Mouse (Mus musculus) thymus, adult 18-20 months (tissue): ENCODE results near the gene Lyrm9.

Source experiments
- DNase-seq, 2 experiments: peaks; one replicate each; pipeline ENCODE4 v3.0.0; 2022; ENCODE audit warnings: mixed read lengths in 2 of 2

Lyrm9 gene

DNA sequence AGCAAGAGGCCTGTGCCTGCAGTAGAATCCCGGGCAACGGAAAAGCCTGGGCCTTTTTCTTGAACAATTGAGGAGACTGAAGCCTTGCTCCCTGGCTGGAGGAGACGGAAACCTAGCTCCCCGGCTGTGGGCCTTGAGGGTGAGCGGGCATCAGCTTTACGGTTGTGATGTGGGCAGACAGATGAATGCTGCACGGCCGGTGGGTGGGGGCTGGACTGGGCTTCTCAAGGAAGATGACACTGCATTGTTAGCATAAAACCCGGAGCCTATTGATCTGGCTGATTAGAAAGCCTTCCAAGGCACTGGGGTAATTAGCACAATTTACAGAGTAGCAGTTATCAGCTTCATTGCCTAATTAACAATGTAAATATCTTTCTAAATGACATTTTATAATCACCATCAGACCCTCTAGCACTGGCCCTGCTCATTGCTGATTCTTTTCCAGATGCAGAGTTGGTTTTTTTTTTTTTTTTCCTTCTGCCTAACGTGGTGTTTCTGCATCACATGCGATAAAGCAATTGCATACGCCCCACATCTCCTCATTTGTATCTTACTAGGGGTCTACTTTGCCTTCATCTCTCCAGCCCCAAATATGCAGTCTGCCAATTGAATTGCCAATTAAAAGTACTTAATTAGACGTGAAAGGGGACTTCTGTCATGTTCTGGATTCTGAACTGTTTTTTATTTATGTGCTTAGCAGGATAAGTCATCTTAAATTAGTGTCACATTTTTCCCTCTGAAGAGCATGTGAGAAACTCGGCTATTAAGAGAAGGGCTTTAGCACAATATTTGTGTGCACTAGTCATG, 10.2 kb upstream of the Lyrm9 start:
- DNase-seq: no peak

DNA sequence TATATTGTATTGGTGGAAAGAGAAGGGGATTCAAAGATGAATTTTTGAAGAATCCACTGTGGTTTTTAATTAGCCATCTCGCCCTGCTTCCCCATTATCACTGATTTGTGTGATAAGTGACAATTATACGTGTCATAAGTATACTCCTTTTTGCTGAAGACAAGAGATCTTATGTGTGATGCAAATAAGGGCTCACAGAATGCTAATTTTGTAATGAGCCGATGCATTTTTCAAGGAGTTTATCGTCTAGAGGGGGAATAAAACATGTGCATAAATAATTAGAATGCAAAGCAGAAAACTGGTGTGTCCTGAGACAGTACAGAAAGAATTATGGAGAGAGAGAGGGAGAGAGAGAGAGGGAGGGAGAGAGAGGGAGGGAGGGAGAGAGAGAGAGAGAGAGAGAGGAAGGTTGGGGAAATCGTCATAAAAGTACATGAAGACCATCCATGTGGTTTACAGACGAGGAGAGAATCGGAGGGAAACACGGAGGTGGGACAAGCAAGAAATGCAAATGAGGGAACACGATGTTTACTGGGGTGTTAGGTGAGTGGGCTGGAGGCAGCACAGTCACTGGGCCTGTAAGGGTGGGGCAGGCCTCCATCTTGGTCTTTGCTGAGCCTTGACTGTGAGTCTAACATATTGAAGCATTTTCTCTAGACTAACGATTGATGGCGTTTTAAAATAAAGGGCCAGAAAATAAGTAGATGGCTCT, 8.9 kb upstream of the Lyrm9 start:
- DNase-seq: no peak

DNA sequence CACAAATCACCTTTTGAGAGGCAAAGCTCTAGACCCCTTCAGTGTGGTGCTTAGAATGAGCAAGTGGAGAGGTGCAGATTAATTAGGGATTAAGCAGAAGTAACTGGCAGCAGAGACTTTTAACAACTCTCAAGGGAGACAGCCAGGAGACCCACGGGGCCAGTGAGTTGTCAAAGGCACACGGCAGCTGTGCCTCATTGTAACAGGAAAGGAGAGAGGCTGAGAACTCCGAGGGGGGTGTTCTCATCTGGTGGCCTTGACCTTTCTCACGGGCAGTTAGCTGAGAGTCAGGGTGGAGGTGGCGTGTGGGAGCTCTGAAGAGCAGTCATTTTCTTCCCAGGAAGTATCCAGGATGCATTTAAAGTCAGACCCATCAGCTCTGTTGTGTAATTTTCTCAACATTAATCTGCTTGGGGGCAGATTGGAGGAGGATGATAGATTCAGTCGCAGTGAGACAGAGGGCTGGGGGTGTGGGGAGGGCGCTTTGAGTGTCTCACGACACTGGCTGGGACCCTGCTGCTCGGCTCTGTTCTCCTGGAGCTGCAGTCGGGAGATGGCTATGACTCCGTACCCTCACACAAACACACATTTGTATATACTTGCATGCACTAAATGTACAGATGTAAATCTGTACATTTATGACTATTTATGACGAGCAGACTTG, 5.9 kb upstream of the Lyrm9 start:
- no peak for DNase-seq

DNA sequence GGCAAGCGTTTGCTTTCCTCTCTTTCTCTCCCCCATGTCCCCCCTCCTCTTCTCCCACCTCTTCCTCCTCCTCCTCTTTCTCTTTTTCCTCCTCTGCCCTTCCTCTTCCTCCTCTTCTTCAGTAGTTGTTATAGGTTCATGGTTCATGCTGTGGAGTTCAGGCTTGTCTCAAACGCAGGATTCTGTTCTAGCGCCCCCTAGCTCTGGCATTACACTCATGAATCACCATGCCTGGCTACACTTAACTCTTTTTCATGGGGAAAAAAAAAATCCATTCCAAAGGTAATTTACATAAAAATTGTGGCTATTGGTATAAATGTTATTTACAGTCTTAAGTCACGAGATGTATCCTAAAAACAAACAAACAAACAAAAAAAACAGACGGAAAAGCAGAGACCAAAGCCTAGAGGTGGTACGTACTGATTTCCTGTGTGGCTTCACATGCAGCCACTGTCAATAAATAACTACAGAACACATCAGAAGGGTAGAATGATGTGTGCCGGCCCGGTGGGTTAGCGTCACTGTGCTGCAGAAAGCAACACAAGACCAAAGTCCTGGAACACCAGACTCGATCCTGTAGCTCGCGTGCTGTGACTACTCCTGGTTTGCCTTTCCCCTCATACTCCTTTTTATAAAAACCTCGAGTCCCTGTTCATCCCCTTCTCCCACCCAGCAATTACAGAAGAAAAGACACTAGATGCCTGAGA, 3.4 kb upstream of the Lyrm9 start:
- DNase-seq: no peak

DNA sequence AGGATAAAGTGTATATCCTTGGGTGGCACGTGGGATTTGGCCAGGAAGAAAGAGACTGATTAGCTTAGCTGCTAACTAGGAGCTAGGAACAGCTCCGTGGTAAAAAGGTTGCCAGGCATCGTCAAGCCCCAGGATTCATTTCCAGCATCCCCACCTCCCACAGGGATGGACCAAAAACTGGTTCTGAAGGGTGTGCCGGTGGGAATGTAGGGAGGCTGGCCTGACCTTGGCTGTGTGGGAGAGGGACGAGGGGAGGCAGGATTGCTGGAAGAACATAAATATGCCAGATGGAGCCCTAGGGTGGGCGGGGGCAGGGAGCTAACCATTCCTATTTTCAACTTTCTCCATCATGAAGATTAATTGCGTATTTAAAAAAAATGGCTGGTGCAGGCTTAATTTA, 1.2 kb downstream of the Lyrm9 start:
- DNase-seq: no peak

DNA sequence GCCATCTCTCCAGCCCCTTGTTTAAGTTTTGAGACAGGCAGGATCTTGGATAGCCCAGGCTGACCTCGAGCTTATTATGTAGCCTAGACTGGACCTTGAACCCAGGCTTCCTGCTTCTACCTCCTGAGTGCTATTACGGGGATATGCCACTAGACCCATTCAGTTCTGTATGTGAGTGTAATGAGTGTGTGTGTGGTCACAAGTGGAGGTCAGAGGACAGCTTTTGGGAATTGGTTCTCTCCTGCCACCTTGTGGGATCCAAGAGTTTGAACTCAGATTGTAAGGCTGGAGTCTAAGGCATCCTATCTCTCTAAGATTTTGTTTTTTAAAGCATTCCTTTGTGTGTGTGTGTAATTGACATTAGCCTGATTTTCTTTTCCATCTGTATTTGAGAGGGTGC, 2.0 kb downstream of the Lyrm9 start:
- no peak for DNase-seq

DNA sequence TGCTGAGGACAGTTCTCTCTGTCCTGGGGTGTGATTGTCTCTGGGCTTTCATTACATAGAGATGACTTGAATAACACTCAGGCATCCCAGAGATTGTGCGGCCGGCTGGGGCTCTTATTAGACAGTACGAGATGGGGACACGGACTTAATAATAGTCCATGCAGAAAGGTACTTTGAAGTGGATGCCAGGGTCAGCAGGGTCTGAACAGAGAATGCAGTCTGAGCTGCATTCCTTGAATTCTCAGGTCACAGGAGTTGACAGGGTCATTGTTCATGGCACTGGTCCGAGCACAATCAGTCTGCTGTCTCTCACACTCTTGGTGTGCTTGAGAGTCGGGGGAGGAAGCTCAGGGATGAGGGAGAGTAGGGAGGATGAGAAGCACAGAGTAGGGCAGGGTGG, 3.0 kb downstream of the Lyrm9 start:
- no peak for DNase-seq

DNA sequence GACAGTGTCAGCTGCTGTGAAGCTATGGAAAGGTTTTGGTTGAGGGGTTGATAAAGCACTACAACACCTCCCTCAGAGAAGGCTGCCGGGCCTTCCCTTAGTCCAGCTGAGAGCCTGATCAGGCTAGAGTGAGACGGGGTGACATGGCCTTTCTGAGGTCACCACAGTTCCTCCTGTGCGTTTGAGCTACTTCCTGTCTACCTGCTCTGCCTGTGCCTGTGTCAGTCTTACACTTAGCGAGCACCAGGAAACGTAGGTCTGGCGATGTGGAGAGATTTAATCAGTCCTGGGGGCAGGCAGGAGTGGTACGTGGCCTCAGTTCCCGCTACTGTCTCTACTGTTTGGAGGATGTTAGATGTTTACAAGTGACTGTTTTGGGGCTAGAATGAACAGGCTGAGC, 3.8 kb downstream of the Lyrm9 start:
- DNase-seq: no peak

DNA sequence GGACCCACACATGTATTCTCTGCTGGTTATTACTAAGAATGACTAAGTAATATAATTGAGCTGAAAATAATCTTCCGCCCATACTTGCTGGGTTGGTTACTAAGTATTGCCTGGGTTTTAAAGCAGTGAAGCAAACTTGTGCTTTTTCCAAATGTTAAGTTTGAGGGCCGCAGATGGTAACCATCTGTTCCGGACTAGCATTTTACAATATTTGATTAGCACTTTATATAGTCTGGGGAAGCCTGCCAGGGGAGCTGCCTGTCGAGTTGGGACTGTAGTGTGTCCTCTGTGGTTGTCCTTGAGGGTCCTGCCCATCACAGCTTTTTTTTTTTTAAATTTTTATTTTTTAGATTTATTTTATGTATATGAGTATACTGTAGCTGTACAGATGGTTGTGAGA, 5.3 kb downstream of the Lyrm9 start:
- DNase-seq: no peak

DNA sequence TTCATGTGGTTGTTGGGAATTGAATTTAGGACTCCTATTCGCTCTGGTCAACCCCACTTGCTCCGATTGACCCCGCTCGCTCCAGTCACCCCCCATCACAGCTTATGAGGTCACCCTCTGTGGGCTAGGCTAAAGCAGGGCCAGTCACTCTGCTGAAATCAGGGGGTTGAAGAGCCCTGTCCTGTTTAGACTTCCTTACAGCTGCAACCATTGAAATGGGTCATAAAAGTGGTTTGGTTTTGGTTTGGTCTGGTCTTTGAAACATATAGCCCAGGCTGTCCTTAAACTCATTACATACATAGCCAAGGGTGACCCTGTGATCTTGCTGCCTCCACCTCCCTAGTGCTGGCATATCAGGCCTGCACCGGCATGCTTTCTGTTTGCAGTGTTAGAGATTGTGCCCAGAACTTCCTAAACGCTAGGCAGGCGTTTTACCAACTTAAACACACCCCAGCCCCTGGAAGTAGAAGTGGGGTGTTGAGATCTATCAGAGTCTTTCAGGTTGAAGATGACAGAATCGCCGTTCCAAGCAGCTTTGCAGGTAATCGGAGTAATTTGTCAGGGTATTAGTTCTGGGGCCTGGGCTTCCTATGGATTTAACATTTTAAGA, 5.8 kb downstream of the Lyrm9 start:
- no peak for DNase-seq

DNA sequence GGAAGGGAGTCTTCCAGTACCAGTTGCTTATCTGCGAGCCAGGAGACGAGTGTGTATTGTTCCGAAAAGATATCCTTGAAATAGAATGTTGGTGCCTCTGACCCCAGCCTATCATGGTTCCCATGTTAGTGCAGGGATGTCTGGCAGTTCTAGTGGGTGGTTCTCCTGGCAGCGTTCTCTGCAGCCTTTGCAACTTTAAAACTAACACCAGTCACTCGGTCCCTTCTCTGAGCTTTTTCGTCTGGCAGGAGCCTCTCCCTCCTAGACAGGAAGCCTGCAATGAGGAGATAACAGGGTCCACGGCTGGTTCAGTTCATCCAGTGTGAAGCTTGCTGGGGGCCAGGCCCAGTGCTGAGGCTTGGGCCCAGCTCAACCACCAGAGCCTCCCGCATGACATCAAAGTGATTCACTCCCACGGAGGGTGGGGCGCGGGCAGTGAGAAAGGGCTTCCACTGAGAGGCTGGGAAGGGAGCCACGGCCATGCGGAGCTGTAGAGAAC, 6.5 kb downstream of the Lyrm9 start:
- no peak for DNase-seq

DNA sequence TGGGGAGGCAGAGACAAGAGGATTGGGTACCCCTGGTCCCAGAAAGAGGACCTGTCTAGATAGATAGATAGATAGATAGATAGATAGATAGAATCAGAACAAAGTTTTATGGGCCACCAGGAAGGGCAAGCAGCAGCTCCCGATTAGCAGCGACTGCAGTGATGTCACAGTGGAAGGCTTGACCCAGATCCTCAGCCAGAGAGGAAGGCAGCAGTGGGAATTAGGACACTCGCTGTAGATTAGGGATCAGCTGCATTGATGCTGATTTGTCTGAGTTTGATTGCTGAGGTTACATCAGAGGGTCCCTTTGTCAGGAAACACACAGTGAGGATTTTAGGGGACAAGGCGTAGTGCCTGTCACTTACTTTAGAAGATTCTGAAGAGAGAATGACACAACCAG, 10.1 kb downstream of the Lyrm9 start:
- DNase-seq: no peak

DNA sequence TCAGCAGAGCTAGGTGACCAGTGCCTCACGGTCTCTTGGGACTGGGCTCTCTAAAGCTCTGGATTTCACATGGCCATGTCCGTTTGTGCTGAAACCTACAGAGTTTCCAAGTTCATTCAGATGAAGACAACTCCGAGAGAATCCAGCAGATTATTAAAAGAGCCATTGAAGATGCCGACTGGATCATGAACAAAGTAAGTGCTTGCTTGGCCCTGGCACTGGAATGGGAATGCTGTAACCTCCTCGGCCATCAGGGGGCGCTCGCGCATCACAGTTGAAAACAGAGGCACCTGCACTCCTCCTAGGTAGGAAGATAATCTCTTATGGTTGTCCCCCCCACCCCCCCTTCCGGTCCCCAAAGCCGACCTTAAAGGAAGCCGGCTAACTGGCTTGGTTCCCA, 11.6 kb downstream of the Lyrm9 start:
- peak; percentile 72 to 76 for DNase-seq

DNA sequence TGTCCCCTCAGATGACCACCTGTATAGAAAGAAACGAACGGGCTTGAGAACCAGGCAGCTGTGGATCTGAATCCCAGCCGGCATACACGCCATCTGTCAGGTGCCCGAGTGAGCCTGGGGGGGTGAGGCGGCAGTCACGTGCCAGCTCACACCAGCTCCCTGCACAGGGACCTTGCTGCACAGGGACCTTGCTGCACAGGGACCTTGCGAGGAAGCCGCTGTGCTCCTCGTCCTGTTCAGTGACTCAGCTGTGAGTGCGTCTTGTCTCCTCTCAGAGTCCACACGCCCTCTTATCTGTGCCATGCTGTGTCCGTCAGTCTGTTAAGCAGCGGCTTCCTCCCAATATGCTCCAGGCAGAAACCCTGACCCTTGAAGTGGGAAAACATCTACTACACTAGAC, 13.1 kb downstream of the Lyrm9 start:
- no peak for DNase-seq

DNA sequence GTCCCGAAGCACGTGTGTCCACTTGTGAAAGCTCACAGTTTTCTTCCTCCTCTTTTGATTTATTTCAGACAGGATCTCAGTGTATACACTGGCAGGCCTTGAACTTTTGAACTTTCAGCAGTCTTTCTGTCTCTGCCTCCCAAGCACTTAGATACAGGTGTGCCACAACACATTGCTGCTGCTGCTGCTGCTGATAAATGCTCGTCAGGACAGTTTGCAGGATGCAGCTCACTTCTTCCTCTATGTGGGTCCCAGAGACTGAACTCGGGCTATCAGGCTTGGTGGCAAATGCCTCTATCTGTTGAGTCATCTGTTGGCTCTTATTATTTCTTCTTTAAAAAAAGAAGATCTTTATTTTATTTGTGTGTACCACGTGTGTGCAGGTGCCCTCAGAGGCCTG, 13.8 kb downstream of the Lyrm9 start:
- no peak for DNase-seq

DNA sequence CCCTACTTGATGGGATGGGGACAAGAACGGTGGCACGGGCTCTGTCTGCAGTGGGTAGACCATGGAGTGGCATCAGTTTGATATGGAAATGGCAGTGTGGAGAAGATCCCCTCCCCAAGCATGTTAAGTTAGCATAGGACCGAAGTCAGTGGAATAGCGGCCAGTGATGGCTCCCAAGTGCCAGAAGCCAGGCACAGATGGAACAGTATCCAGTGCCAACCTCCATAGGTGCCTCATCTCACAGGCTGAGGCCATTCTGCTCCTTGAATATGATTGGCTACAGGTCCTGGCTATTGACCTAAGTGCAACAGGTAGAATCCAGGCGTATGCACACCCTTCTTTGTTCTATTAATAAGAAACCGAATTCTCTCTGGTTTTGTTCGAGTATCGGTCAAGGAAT, 15.6 kb downstream of the Lyrm9 start:
- no peak for DNase-seq

DNA sequence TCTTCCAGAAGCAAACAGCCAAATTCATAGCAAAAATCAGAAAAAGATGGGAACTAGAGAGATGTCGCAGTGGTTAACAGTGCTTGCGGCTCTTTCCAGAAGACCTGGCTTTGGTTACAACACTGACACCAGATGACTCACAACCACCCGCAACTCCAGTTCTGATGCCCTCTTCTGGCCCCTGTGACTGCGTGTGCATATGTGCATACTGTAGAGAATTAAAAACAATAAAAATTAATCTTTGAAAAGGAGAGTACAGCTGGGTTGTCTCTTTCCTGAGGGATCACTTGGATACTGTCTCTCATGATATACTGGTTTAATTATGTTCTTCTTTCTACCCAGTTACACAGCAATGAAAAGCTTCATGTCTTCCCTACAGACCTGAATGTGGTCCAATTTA, 20.2 kb downstream of the Lyrm9 start:
- DNase-seq: no peak

DNA sequence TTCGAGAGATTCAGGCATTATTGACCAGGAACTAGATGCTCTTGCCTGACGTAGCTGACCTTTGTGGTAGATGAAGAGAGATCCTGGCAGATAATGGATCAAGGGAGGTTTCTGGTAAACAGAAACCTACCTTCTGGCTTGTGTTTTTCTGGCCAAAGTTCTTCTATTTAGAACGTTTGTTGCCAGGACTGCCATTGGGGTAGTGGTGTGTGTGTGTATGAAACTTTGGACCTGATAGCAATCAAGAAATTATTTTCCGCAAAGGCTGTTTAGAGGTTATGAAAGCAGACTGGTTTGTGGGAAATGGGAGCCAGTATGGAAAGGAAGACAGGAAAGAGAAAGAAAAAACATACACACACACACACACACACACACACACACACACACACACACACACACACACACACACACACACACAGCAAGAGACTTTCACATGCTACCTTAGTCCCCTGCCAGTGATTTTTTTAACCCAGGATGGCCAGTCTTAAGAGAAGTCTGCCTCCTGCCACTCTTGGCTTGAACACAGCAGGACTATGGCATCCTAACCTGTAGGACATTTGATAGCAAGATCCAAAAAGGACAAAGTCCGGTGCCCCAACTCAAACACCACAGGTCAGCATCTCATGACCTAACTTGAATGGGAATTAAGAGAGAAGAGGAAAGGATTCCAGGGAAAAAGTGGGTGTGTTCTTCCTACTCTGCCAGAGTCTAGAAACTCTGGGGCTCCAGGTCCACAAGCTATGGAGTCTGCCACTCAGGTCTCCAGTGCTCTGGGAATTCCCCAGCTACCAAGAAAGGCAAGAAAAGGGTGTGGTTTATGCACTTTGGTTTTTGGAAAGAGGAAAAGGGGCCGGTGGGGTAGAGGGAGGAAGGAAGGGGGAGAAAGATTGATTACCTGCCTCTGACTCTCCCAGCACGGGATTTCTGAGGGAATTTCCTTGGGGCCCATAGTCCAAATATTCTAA, 21.8 kb downstream of the Lyrm9 start:
- no peak for DNase-seq

DNA sequence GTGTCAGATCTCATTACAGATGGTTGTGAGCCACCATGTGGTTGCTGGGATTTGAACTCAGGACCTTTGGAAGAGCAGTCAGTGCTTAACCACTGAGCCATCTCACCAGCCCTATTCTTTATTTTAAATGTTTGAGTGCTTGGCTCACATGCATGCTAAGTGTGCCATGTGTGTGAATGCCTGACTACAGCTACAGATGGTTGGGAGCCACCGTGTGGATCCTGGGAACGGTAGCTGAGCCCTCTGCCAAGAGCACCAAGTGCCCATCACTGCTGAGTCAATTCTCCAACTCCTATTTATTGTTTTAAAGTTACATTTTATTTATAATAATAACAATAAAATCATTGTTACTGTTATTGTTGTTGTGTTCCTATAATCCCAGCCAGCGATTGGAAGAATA, 23.5 kb downstream of the Lyrm9 start:
- DNase-seq: no peak

DNA sequence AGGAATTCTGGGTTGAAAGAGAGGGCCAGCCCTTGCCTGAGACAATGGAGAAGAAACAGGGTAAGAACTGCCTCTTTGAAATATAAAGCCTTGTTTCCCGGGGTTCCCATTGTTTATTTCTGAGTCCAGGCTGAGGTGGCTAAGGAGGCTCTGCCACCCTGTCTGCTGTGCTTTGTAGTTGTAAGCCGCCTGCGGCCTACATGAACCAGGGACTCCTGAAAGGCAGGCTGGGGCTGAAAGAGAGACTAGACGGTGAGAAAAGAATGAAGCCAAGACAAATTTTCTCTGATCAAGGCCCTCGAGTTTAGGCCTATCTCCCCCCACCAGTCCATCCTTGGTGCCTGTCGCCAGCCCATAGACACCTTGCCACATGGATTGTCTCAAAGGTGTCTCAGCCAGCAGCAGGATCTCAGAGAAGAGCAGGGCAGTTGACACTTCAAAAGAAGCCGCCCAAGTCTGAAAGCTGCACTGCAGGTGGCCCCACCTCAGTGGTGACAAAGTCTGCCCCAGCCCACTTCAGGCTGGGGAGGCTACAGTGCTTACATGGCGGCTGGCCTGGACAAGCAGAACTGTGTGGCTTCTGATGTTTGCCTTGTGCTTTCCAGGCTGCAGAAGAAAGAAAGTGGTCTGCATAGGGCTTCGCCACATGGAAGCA, 25.0 kb downstream of the Lyrm9 start:
- DNase-seq: peak; percentile 52 to 74

DNA sequence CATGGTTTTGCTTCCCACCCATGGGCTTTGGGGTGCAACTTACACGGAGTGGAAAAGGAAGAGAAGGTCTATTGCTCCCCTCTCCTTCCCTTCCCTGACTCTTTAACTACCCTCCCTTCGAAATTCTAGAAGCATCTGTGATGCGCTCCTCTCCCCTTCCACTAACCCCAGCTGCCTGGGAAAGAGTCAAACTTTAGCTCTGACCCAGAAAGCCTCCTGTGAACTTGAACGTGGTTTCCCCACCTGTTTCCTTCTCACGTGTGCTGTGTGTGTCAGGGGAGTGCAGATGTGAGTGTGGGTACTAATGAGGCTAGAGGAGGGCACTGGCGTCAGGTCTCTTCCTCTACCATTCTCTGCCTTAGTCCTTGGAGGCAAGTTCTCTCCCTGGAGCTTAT, 25.5 kb downstream of the Lyrm9 start:
- DNase-seq: peak; percentile 62 to 85
